Mouse (Mus musculus) lung, postnatal 25 days (tissue): ENCODE measurements around the gene Gpr171.
"Not testable (repeated sequence)": the region's sequence is repeated elsewhere in the genome, so short reads cannot be mapped to it uniquely, and the experiment has no call there.

Experiments
- DNase-seq: peaks from one replicate; pipeline ENCODE4 v3.0.0; 2022; ENCODE audit warnings: low spot score

Gpr171 gene

GRCm38 (mm10) chr3:59101218-59101986 is at the start of gene Gpr171:
Gene Gpr171 (minus strand): TSS chr3:59101821.
- peak; percentile 29 for DNase-seq

GRCm38 (mm10) chr3:59150624-59151023 is 49.0 kb upstream of the Gpr171 start:
- DNase-seq = no peak

GRCm38 (mm10) chr3:59149646-59150045 is 48.0 kb upstream of the Gpr171 start:
- no peak for DNase-seq

- no peak for DNase-seq
Measured at GRCm38 (mm10) chr3:59145194-59145593, 43.6 kb upstream of the Gpr171 start.

- no peak for DNase-seq
Measured at GRCm38 (mm10) chr3:59141507-59142305, 40.1 kb upstream of the Gpr171 start.

GRCm38 (mm10) chr3:59140941-59141340 is 39.3 kb upstream of the Gpr171 start:
- not testable (repeated sequence) for DNase-seq

- DNase-seq = no peak
Measured at GRCm38 (mm10) chr3:59140115-59140514, 38.5 kb upstream of the Gpr171 start.

GRCm38 (mm10) chr3:59139651-59140051 is 38.0 kb upstream of the Gpr171 start:
- DNase-seq = peak; percentile 48

GRCm38 (mm10) chr3:59138946-59139468 is 37.4 kb upstream of the Gpr171 start:
- DNase-seq = no peak

GRCm38 (mm10) chr3:59135911-59136653 is 34.5 kb upstream of the Gpr171 start:
- DNase-seq = no peak

- DNase-seq = no peak
Measured at GRCm38 (mm10) chr3:59133189-59133588, 31.6 kb upstream of the Gpr171 start.

- no peak for DNase-seq
Measured at GRCm38 (mm10) chr3:59131966-59132365, 30.3 kb upstream of the Gpr171 start.

- no peak for DNase-seq
Measured at GRCm38 (mm10) chr3:59131081-59131480, 29.5 kb upstream of the Gpr171 start.

- no peak for DNase-seq
Measured at GRCm38 (mm10) chr3:59130431-59130830, 28.8 kb upstream of the Gpr171 start.

GRCm38 (mm10) chr3:59129547-59129946 is 27.9 kb upstream of the Gpr171 start:
- DNase-seq = no peak

GRCm38 (mm10) chr3:59128681-59129080 is 27.1 kb upstream of the Gpr171 start:
- DNase-seq = no peak

GRCm38 (mm10) chr3:59125783-59126555 is 24.3 kb upstream of the Gpr171 start:
- DNase-seq = no peak

- DNase-seq = no peak
Measured at GRCm38 (mm10) chr3:59125022-59125421, 23.4 kb upstream of the Gpr171 start.

- no peak for DNase-seq
Measured at GRCm38 (mm10) chr3:59121780-59122449, 20.3 kb upstream of the Gpr171 start.

GRCm38 (mm10) chr3:59121067-59121730 is 19.6 kb upstream of the Gpr171 start:
- DNase-seq = no peak
